Mouse (Mus musculus): ENCODE measurements around the gene Tdrd1.
"Not testable (repeated sequence)": the region's sequence is repeated elsewhere in the genome, so short reads cannot be mapped to it uniquely, and the experiment has no call there.

The Tdrd1 gene

GRCm38 (mm10) chr19:56826047-56826631 is at the start of gene Tdrd1:
TSS of gene Tdrd1 (plus strand) at chr19:56826209.
- peak; percentile 26 for DNase-seq (ENCODE audit: low spot score)

- DNase-seq (ENCODE audit: low spot score) = peak; percentile 67
These were observed 49.2 kb upstream of the Tdrd1 start for GRCm38 (mm10) chr19:56776719-56777382.

- not testable (repeated sequence) for DNase-seq (ENCODE audit: low spot score)
These were observed 47.5 kb upstream of the Tdrd1 start for GRCm38 (mm10) chr19:56778532-56778931.

GRCm38 (mm10) chr19:56787911-56788310 is 38.1 kb upstream of the Tdrd1 start:
- DNase-seq (ENCODE audit: low spot score) = no peak

GRCm38 (mm10) chr19:56788952-56789351 is 37.1 kb upstream of the Tdrd1 start:
- DNase-seq (ENCODE audit: low spot score) = no peak

GRCm38 (mm10) chr19:56797376-56797775 is 28.6 kb upstream of the Tdrd1 start:
- DNase-seq (ENCODE audit: low spot score) = no peak

- no peak for DNase-seq (ENCODE audit: low spot score)
These were observed 25.8 kb upstream of the Tdrd1 start for GRCm38 (mm10) chr19:56800226-56800625.

GRCm38 (mm10) chr19:56800930-56801655 is 24.9 kb upstream of the Tdrd1 start:
- DNase-seq (ENCODE audit: low spot score) = no peak

GRCm38 (mm10) chr19:56801656-56802351 is 24.2 kb upstream of the Tdrd1 start:
- no peak for DNase-seq (ENCODE audit: low spot score)

- no peak for DNase-seq (ENCODE audit: low spot score)
These were observed 23.7 kb upstream of the Tdrd1 start for GRCm38 (mm10) chr19:56802352-56802746.

GRCm38 (mm10) chr19:56805366-56805765 is 20.6 kb upstream of the Tdrd1 start:
- DNase-seq (ENCODE audit: low spot score) = no peak

GRCm38 (mm10) chr19:56807122-56807521 is 18.9 kb upstream of the Tdrd1 start:
- DNase-seq (ENCODE audit: low spot score) = no peak

- DNase-seq (ENCODE audit: low spot score) = no peak
These were observed 17.2 kb upstream of the Tdrd1 start for GRCm38 (mm10) chr19:56808771-56809170.

- DNase-seq (ENCODE audit: low spot score) = no peak
These were observed 15.3 kb upstream of the Tdrd1 start for GRCm38 (mm10) chr19:56810641-56811146.

GRCm38 (mm10) chr19:56811590-56811989 is 14.4 kb upstream of the Tdrd1 start:
- peak; percentile 70 for DNase-seq (ENCODE audit: low spot score)

GRCm38 (mm10) chr19:56813360-56813759 is 12.6 kb upstream of the Tdrd1 start:
- DNase-seq (ENCODE audit: low spot score) = no peak

GRCm38 (mm10) chr19:56817851-56818526 is 8.0 kb upstream of the Tdrd1 start:
- peak; percentile 27 for DNase-seq (ENCODE audit: low spot score)

GRCm38 (mm10) chr19:56821040-56821797 is 4.8 kb upstream of the Tdrd1 start:
- no peak for DNase-seq (ENCODE audit: low spot score)

- DNase-seq (ENCODE audit: low spot score) = peak; percentile 96
These were observed 4.1 kb upstream of the Tdrd1 start, which contains the start of gene Ccdc186 for GRCm38 (mm10) chr19:56821798-56822447. TSS of gene Ccdc186 (minus strand) at chr19:56822190.

- DNase-seq (ENCODE audit: low spot score) = no peak
These were observed 3.6 kb upstream of the Tdrd1 start for GRCm38 (mm10) chr19:56822448-56822836.
